Mouse (Mus musculus): ENCODE measurements around the gene Rora. TPM values are rescaled to one million over a fixed set of nuclear protein-coding genes. Genes with fewer than 3 reads are reported as not detected.

Gene Rora
- total RNA-seq, 2 experiments from 2014 or later: 21.2 to 31.2 TPM

DNA sequence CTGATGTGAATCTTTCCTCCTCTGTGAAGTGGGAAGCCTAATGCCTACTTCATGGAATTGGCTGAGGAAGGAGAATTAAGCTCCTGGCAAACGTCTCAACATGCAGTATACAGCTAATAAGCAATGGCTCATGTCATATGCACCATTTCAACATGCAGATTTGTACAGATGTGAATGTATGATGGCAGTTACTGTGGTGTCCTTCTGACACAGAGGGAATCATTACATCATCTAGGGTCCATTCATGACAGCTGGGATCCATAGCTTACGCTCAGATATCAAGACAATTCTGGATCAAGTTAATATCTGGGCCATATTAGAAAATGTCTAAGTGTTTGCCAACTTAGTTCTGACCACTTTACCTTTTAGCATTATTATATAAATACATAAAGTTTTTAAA lies 199.3 kb downstream of the Rora start:
- intact Hi-C loops (cut with DNase I): loop anchor here (5.0 kb wide), 1 partner anchor 64 kb away; no protein-coding TSS in a partner anchor
- no peak for DNase-seq (ENCODE audit: low spot score)

GRCm38 (mm10) chr9:68859500-68859899 lies 205.9 kb downstream of the Rora start:
- intact Hi-C loops (cut with DNase I): no loop called here
- DNase-seq (ENCODE audit: low spot score): no peak

DNA sequence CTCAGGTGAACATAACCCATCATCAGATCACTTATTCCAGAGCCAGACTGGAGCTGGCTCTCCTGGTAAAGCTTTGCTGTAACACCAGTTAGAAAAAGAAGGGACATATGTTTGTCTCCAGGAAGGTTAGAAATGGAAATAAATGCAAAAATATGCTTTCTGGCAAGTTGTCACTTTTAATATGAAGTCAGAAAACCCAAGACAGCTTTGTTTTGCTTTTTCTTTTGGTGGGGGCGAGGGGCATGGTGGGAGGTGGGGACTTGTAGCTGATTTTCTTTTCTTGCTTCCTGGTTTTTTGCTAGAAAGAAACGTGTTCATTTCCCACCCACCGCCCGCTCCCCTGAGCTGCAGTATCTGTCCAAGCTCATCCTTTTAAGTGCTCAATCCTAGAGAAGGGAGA lies 212.7 kb downstream of the Rora start:
- intact Hi-C loops (cut with DNase I): no loop called here
- no peak for DNase-seq (ENCODE audit: low spot score)

DNA sequence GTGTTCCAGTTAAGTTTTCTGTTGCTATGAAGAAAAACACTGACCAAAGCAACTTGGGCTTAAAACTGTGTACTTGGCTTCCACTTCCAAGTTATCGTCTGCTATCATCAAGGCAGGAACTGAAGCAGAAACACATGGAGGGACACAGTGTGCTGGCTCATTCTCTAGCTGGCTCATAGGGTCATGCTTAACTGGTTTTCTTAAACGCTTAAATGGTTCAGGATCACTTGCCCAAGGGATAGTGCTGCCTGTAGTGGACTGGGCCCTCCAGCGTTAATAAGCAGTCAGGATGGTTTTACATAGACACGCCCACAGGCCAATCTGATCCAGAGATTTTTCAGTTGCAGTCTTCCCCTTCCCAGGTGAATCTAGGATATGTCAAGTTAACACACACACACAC lies 220.3 kb downstream of the Rora start:
- DNase-seq (ENCODE audit: low spot score): no peak
- intact Hi-C loops (cut with DNase I): no loop called here

DNA sequence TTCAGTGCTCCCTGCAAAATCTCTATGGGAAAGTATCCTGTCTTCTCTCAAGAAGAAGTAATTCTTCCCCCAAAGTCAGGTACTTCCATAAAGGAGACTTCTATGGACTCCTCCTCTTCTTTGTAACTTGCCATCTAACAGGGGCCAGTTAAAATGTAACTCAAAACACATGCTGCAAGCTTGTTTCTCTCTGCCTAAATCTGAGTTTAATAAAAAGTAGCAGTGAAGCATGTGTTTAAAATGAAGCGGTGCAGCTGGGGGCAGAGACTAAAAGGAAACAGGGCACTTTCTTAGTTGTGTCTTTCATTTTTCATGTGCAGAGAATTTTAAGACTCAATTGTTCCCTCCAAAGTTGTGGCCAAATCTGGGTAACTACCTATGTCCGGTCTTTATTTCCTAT lies 221.0 kb downstream of the Rora start:
- intact Hi-C loops (cut with DNase I): no loop called here

GRCm38 (mm10) chr9:68875791-68876190 lies 222.2 kb downstream of the Rora start:
- no peak for DNase-seq (ENCODE audit: low spot score)
- intact Hi-C loops (cut with DNase I): no loop called here

More for the DNA sequence above, 221.0 kb downstream of the Rora start:
- no peak for DNase-seq (ENCODE audit: low spot score)

- DNase-seq (ENCODE audit: low spot score): no peak
- intact Hi-C loops (cut with DNase I): no loop called here
Measured at GRCm38 (mm10) chr9:68876289-68876688, 222.7 kb downstream of the Rora start.

GRCm38 (mm10) chr9:68881896-68882295 lies 228.3 kb downstream of the Rora start:
- intact Hi-C loops (cut with DNase I): no loop called here
- no peak for DNase-seq (ENCODE audit: low spot score)

GRCm38 (mm10) chr9:68883005-68883404 lies 229.4 kb downstream of the Rora start:
- intact Hi-C loops (cut with DNase I): no loop called here
- DNase-seq (ENCODE audit: low spot score): no peak

DNA sequence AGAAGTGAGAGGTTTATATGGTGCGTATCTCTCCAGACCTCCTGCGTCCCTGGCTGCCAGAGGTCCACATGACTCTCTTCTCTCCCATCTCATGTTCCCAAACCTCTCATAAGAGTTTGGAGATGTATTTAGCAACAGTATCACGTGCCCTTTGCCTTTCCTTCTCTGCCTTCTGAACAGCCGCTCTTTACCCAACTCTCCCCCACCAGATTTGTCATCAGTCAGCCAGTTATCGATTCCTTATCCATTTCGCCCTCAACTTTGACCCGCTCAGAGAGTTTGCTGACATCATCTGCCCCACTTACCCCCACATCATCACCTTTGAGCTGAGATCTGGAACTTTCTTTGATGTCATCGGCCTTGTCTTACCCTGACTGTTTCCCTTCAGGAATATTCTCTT lies 230.1 kb downstream of the Rora start:
- DNase-seq (ENCODE audit: low spot score): no peak
- intact Hi-C loops (cut with DNase I): no loop called here

GRCm38 (mm10) chr9:68884451-68885035 lies 231.0 kb downstream of the Rora start:
- intact Hi-C loops (cut with DNase I): loop anchor here (5.0 kb wide), 1 partner anchor 413 kb away; no protein-coding TSS in a partner anchor
- DNase-seq (ENCODE audit: low spot score): peak; percentile 20

DNA sequence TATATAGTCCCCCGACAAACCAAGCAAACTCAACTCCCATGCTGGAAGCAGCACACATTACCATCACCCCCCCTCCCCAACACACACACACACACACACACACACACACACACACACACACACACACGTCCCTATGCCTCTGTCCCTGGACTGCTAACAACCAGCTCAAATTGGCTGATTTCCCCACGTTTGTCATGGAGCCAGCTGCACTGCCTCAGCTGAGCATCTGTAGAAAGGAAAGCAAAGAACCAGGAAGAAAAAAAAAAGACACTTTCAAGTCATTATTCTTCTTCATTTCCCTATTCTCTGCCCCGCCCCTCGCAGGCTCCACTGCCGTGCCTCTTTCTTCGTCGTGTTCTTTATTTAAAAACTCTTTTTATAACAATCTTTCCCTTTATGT lies 235.1 kb downstream of the Rora start:
- DNase-seq (ENCODE audit: low spot score): peak; percentile 53
- intact Hi-C loops (cut with DNase I): loop anchor here (5.0 kb wide), 1 partner anchor 409 kb away; no protein-coding TSS in a partner anchor

DNA sequence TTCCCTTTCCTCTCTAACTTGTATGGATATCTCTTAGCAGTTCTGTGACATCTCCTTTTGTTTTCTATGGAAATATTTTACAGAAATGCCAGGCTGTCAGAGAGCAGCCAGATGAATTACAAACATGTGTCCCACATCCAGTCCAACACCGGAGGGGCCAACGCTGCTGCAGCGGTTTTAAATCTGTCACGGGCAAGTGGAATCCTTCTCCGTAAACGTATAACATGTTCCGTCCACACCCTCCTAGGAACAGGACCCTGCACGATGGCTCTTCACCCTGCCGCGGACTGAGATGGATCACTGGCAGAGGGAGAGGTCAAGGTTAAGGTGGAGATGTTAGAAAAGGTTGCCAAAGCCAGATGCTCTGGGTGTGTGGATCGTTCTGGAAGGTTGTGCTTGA lies 237.8 kb downstream of the Rora start:
- no peak for DNase-seq (ENCODE audit: low spot score)
- intact Hi-C loops (cut with DNase I): no loop called here

GRCm38 (mm10) chr9:68892356-68892755 lies 238.8 kb downstream of the Rora start:
- no peak for DNase-seq (ENCODE audit: low spot score)

DNA sequence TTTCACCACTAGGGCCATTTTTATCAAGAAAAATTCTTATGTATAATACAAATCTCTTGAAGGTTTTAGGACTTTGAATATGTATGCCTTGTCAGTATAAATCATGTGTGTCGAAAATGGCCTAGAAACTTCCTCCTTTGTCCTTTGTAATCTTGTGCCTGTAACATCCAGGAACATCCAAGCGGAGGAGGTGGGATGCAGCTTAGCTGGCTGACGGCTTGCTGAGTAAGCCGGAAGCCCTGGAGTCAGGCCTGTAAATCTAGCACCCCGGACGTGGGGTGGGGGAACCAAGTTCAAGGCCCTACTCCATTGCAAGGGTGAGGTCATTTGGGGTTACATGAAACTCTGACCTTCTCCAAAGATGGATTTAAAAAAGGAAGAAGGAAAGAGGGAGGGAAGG lies 239.3 kb downstream of the Rora start:
- intact Hi-C loops (cut with DNase I): no loop called here
- no peak for DNase-seq (ENCODE audit: low spot score)

More at GRCm38 (mm10) chr9:68892356-68892755, 238.8 kb downstream of the Rora start:
- intact Hi-C loops (cut with DNase I): no loop called here

- intact Hi-C loops (cut with DNase I): no loop called here
- DNase-seq (ENCODE audit: low spot score): peak; percentile 40
Measured at GRCm38 (mm10) chr9:68898286-68898685, 244.7 kb downstream of the Rora start.

- intact Hi-C loops (cut with DNase I): no loop called here
Measured at GRCm38 (mm10) chr9:68899525-68900222, 246.1 kb downstream of the Rora start.

GRCm38 (mm10) chr9:68906361-68906883 lies 252.8 kb downstream of the Rora start:
- DNase-seq (ENCODE audit: low spot score): no peak
- intact Hi-C loops (cut with DNase I): no loop called here

More at GRCm38 (mm10) chr9:68899525-68900222, 246.1 kb downstream of the Rora start:
- no peak for DNase-seq (ENCODE audit: low spot score)

- intact Hi-C loops (cut with DNase I): no loop called here
- DNase-seq (ENCODE audit: low spot score): peak; percentile 28
Measured at GRCm38 (mm10) chr9:68912483-68913151, 259.0 kb downstream of the Rora start.

- intact Hi-C loops (cut with DNase I): no loop called here
- no peak for DNase-seq (ENCODE audit: low spot score)
Measured at GRCm38 (mm10) chr9:68913191-68913697, 259.7 kb downstream of the Rora start.

Measured in heart, postnatal 25 days (tissue).